Mouse (Mus musculus): ENCODE measurements at regions not wholly inside any gene's neighbourhood (a gene's known extent, or its start where the extent isn't known, plus 50 kb on each side); places are given as distances from the start of the nearest gene placed in this dataset.

- no peak for DNase-seq
Observed at GRCm38 (mm10) chr5:111506821-111507220, 89.7 kb downstream of the Mn1 start.

- DNase-seq: no peak
Observed at GRCm38 (mm10) chr5:111507332-111507731, 90.2 kb downstream of the Mn1 start.

DNA sequence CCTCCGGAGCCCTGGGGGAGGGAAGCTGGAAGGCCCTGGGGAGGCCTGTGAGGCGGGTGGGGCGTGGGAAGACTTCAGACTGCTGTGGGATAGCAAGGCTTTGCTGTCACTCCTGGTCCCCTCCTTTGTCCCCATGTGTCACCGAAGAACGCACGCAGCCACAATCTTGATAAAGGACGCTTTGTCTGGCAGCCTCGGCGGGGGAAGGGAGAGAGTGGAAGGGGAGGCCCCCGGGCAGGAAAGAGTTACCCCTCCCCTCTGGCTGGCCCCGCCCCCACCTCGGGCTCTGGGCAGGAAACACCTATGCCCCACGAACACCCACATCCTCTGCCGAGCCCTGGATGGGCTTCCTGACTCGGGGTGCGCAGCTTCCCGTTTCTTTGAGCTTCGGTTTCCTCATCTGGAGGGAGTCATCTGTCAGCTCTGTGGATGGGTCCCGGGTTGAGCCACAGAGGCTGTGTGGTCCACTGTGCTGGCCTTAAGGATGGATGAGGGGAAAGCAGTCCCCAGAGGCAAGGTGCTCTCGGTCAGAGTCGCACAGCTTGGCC lies 91.9 kb downstream of the Mn1 start:
- no peak for DNase-seq

GRCm38 (mm10) chr5:111509575-111510057 lies 92.5 kb downstream of the Mn1 start:
- no peak for DNase-seq

DNA sequence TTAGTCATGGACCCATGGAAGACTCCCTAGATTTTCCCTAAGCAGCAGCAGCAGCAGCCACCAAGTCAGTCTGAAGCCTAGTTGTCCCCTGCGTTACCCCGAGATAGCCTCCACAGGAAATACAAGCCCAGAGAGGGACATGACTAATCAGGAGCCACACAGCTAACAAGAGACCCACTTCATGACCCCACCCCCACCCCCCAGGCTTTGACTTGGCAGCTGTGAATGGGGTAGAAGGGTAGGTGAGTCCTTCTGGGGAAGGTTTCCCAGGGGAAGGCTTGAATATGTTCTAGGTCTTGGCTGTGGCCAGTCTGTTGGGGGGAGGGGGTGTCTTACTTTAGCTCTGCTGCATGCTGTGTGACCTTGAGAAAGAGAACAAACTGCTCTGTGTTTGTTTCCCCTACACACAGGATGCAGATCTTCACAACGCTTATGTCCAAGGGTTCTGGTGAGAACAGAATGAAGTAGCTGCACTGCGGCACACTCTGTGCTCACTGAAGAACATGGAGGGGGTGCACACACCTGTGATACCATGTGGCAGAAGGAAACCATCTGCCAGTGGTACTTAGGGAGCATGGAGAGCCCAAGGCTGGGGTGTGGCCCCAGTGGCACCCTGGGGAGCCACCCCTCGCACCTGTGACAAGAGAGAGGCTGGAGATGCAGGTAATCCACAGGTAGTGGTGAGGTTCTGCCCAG lies 93.2 kb downstream of the Mn1 start:
- no peak for DNase-seq

DNA sequence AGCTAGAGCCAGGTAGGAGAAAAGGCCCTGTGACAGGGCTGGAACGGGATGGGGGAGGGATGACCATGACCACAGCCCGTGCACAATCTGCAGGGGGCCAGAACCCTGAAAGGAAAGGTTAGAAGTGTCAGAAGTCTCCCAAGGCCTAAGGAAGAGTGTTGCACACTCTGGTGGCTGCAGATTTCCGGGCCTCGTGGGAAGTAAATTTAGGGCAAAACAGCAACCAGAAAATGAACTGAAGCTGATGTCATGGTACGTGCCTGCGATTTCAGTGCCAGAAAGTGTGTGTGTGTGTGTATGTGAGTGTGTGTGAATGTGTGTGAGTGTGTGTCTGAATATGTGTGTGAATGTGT lies 93.7 kb downstream of the Mn1 start:
- no peak for DNase-seq

- DNase-seq: no peak
Observed at GRCm38 (mm10) chr5:111511982-111512381, 94.8 kb downstream of the Mn1 start.

DNA sequence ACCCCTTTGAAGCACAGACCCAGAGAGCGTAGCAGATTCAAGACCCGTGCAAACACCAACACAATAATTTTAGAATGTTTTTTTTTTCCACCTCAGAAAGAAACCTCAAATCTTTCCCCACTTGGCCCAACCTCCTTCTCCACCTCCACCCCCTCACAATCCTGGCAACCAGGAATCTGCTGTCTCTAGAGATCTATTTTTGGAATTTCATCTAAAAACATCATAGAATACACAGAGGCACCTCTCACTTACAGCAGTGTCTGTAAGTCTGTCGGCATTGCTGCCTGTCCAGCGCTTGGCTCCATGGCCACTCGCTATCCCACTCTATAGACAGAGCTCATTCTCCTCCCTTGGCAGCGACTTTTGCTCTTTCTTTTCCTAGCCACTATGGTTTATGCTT lies 96.8 kb downstream of the Mn1 start:
- DNase-seq: no peak

DNA sequence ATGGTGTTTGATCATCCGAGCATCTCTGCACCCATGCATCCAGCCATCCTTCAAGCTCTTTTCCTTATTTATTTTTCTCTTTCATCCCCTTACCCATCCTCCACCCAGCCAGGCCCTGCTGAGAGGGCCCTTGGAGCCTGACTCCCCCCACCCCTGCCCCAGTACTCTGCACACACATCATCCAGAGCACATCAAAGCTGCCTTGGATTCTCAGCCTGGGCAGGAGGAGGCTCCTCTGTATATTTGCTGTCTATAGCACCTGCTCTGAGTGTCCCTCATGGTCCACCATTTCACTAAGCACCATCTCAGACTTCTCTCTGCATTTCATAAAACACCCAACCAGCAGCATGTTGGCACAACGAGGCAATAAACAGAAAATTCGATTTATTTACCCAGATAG lies 101.9 kb downstream of the Mn1 start:
- DNase-seq: no peak

- DNase-seq: no peak
Observed at GRCm38 (mm10) chr5:111519500-111520041, 102.4 kb downstream of the Mn1 start.

- no peak for DNase-seq
Observed at GRCm38 (mm10) chr5:111521866-111522265, 104.7 kb downstream of the Mn1 start.

- no peak for DNase-seq
Observed at GRCm38 (mm10) chr5:111522586-111522985, 105.4 kb downstream of the Mn1 start.

- DNase-seq: no peak
Observed at GRCm38 (mm10) chr5:111527741-111528140, 110.6 kb downstream of the Mn1 start.

- peak; percentile 22 to 47 for DNase-seq
Observed at GRCm38 (mm10) chr5:111529096-111529495, 111.9 kb downstream of the Mn1 start.

- DNase-seq: no peak
Observed at GRCm38 (mm10) chr5:111530628-111531524, 113.7 kb downstream of the Mn1 start.

GRCm38 (mm10) chr5:111532446-111533035 lies 115.4 kb downstream of the Mn1 start:
- DNase-seq: peak; percentile 43 to 57

- peak; percentile 24 to 36 for DNase-seq
Observed at GRCm38 (mm10) chr5:111535978-111536377, 118.8 kb downstream of the Mn1 start.

DNA sequence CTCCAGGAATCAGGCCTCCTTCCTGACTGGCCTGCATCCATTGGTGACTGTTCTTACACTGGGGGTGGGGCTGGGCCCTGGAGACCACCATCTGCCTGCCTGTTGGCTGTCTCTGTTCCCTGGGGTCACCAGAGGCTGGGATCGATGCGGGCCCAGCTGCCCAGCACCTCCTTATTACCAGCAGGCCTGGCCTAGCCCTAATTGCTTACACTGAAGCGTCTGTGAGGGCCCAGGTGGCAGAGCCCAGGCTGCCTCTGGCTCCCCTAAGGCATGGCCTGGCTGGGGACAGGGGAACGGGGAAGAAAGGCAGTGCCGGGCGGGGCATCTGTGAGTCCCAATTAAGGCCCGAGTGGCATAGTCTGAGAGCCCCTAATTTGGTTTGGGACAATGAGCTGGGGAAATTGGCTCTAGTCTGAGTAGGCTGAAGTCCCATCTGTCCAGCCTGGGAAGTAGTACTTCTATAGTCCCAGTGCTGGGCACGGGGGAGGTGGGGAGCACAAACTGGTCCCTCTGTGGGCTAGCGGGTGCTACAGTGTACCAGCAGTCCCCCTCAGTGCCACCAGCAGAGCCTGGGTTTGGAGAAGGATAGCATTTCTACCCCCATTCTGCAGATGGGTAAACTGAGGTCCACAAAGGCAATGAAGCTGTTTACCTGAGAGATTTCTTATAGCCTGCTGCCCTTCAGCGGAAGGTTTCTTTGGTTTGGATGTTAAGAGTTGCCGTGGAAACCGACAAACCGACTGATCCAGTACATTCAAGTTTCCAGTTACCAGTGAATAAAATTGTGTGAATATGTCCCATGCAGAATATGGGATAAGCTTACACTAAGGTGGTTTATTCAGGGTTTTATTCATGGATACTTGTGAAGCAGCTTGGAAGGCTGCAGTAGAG lies 121.6 kb downstream of the Mn1 start:
- DNase-seq: no peak

GRCm38 (mm10) chr5:111540486-111540885 lies 123.3 kb downstream of the Mn1 start:
- DNase-seq: no peak

DNA sequence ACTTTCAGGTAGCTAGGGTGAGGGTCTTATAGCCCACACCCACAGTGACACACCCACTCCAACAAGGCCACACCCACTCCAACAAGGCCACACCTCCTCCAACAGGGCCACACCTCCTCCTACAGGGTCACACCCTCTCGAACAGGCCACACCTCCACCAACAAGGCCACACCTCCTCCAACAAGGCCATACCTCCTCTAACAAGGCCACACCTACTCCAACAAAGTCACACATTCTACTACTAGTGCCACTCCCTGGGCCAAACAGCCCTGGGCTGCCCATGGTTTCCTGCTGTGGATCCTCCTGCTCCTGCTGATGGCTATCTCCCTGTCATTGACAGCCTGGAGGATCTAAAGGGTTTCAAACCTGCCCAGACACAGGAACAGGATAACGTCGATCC lies 124.9 kb downstream of the Mn1 start:
- no peak for DNase-seq

DNA sequence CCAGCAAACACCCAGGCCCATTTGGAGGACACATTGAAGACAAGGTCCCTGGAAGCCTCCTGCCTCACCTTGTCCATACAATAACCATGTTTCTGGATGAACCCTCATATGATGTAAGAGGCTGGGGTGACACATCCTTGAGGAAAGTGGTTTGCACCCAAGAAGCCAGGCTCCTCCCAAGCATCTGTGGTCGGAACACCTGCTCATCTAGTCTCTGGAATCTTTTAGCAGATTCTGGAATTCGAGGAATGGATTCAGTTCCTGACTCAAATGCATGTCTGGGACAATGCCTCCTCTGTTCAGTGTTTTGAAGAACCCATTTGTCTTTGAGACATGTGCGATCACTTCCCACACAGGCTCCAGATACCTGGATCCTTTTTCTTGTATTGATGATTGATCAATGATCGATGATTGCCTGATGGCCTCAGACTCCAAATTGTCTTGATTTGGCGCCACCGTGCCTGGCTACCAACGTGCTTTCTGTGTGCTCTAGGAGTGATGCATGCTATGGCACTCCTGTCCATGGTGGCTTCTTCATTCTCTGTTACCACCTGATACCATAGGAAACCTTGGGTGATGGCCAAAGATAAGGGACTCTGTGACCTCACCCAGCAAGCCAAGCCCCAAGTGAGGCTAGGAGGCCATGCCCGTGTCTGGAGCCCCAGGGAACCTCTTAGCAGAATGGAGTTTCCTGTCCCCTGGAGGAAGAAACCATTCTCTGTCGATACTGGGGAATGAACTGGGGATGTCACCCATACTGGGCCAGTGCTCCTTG lies 126.7 kb downstream of the Mn1 start:
- DNase-seq: no peak

Data from cerebellum, postnatal 25 days (tissue).